Mouse (Mus musculus) liver, postnatal 0 days (tissue): Measurements from ENCODE around the gene Rab11fip2.

Experiments used
- CTCF ChIP-seq: sonication (generic); IDR thresholded peaks from 2 replicates; pipeline ENCODE4 v1.5.1; 2016; ENCODE audit warnings: antibody characterized with exemption, low read depth
- EP300 ChIP-seq: IDR thresholded peaks from 2 replicates; pipeline ENCODE4 v1.6.1; 2016; ENCODE audit warnings: antibody characterized with exemption, low read depth, mild to moderate bottlenecking

DNA sequence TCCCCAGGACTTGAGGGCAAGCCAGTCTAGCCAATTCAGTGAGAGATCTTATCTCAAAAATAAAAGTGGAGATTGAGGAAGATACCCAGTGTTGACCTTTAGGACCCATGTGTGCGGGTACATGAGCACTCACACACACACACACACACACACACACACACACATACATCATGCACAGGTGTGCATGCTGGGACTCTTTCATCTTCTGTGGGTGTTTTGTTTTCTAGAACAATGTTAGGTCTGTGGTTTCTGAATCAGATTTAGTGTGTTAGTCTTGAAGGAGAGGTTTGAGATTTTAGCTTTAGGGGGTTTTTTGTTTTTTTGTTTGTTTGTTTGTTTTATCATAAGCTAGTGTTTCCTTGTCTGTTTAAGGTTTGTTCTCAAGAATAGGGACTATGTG, 17.3 kb downstream of the Rab11fip2 start:
- TF ChIP-seq CTCF (no peak), EP300 (no peak)
